Mouse (Mus musculus) left cerebral cortex, adult 18-20 months (tissue): ENCODE results near the gene Ust. TPM values are rescaled to one million over a fixed set of nuclear protein-coding genes. Genes with fewer than 3 reads are reported as not detected.

ENCODE experiments used
- DNase-seq, 2 experiments: peaks; one replicate each; pipeline ENCODE4 v3.0.0; 2021 to 2022; ENCODE audit warnings: low spot score in 2 of 2, mixed read lengths in 1 of 2
- total RNA-seq, 2 experiments: library from RNA; stranded (reverse); gene quantifications; 2 replicates each; pipeline ENCODE4 v1.2.3; 2021

The Ust gene
- total RNA-seq, 2 experiments from 2014 or later: 17.0 to 17.3 TPM

DNA sequence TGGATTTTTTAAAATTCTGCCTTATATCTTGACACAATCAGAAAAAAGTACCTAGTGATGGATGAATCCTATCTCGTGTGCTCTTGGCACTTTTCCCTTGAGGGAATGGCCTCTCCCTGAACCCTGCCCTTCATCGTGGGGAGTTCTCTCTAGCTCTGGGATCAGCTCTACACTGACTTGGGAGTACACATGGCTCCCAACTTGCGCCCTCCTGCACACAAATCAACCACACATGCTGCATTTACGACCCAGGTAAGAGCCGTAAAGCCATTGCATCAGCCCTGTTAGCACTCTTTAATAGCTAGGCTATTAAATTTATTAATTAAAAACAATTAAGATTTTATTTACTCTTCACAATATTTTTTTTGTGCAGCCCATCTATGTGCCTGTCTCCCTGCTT is 74.6 kb downstream of the Ust start:
- DNase-seq: no peak

DNA sequence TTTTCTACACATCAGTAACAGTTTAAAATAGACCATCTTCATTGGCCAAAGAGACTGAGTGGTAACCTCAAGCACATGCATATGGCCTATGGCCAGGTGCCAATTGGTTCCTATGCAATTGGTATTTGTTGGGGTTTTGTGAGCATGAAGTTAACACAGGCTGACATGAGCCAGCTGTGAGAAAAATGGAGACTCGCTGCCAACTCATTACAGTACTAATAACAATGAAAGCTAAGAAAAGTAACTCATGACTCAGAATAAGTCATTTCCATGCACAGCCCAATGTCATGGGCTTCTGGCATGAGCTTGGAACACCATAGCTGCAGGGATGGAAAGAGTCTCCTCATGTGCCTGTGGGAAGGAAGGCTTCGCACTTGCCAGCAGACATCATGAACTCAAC is 86.8 kb downstream of the Ust start:
- DNase-seq: no peak

DNA sequence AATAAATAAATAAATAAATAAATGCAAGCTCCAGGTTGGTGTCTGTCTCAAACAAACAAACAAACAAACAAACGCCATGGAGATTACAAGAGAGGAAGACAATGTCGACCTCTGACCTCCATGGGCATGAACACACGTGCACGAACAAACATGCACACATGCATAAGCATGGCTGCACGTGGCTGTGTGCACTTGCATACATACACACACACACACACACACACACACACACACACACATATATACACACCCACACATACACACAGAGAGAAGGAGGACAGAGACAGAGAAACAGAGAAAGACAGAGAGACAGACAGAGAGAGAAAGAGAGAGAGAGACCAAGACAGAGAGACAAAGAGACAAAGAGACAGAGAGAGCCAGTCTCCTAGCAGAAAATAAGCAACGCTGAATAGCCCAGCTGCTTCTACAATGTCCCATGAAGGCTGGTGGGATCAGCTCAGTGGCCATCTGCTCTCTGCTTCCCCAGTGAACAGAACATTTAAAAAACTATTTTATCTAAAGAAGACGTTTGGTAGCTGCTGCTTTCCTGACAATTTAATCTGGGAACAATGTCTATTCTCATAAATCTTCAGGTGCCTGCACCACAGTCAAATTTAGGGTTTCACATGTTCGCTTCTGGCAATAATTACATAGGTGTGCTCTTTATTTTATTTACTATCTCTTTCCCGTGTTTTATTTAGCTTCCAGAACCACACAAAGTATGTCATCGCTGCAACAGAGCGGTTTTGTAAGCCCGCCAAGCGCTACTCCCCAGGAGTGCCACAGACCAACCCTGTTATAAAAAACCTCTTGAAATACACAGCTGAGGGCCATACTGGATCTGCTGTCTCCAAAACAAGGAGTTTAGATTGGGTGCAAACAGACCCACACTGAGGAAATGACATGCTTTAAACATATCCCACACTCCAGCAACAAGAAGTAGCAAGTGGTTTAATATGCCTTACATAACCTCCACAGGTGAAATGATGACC is 89.5 kb downstream of the Ust start:
- peak in 1 of 2 experiments; percentile 13 for DNase-seq

DNA sequence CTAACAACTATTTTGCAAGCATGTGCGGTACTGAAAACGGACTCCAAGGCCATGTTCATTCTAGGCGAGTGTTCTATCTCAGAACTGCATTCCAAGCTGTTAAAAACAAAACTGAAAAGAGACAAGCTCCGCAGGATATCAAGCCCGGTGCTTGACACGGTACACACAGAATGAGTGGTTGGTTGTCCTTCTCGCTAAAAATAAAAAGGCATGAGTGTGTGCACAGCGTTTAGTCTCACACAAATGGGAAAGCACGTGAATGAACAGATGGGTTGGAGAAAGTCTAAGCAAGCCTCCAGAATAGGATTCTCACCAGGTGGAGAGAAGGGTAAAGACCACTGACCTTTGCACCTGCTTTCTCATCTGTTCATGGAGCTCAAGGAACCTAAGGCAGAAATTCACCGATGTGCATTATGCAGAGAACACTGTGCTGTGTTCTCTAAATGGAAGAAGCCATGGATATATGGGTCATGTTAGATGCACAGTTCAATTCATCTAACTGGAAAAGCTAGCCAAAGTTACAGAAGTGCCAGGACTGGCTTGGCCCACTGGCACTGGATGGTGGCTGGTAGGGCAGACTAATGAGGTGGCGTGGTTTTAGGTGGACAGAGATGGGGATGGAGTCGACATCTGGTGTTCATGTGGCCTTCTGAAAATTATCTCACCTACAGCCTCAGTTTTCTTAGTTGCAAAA is 90.8 kb downstream of the Ust start:
- DNase-seq: no peak

DNA sequence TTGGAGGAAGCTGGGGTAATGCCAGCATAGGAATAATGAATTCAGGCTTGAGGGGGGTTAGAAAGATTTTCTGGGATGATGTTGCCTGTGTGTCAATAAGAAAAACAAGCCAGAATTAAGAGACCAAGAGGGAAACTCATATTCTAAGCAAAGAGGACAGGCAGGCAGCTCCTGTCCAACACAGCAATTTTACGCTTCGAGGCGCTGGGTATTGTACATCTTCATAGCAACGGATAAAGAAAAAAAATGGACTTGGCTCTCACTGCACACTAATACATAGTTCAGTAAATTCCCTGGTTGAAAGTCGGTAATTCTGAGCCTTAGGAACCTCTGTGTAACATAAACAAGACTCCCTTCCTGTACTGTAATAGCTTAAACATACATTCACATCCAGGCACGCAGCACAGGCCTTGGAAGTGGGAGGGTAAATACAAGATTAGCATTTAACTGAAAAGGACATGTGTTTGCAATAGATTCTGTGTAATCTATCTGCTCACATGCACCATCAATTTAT is 99.1 kb downstream of the Ust start:
- no peak for DNase-seq

DNA sequence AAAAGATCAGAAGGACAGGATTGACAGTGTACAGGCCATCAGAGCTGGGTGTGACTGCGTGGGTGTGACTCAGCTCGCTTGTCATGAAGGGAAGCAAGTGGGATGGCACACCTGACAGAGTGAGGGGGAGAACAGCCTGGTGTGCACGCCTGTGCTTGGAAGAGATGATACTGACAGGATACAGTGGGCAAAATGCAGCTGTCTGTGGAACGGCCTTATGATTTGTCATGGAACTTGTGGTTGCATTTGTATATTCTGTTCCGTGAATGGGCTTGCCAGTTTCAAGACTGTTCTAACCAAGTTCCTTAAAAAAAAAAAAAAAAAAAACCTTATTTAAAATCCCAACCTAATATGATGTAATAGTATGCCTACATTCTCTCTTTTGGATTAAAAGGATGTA is 103.2 kb downstream of the Ust start:
- no peak for DNase-seq

DNA sequence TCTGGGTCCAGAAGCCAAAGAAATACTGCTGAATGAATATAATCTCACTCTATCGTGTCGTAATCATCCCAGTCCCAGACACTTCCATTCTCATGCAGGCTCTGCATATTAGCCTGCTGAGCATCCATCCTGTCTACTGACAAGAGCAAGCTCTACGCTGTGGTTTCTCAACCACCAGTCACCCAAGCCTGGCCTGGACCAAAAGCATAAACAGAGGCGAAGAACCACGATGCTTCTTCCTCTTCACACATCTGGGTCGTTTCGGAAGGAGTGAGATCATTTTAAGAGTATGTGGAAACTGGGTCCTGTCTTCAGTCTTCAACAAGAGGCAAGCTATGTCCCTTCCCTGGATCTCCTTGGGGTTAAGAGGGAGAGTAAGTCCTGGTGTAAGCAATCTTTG is 103.6 kb downstream of the Ust start:
- DNase-seq: no peak

DNA sequence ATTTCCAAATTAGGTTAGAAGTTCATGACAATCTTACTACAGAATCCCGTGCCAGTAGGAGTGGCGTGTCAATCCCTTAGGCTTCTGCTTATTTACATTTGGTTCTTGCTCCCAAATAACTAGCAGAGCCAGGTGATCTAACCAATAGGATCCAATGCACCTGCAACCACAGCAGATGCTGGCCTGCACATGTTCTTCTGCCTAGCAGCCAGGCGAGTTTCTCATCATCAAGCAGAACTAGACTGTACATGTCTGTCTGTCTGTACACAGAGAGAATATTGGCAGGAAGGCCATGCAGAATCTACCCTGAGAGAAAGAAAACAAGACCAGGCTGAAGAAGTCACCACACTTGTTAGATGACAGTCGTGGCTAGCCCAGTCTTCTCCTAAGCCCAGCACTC is 113.5 kb downstream of the Ust start:
- DNase-seq: no peak

DNA sequence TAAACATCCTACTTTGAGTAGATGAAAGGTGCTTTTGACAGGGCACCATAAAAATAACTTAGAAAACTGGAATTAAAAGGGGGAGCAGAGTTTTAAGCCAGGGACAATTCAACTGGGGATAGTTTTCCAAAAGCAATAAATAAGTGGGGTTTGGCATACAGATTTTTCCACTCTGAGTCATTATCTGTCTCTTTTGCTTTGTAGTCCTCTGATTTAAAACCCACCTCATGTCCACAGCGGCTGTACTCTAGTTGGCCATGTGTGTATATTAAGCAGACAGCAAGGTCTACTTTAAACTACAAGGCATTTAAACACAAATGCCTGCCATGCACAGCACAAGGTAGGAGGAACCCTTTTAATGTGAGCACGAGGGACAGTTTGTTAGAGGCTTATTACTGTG is 126.4 kb downstream of the Ust start:
- no peak for DNase-seq

DNA sequence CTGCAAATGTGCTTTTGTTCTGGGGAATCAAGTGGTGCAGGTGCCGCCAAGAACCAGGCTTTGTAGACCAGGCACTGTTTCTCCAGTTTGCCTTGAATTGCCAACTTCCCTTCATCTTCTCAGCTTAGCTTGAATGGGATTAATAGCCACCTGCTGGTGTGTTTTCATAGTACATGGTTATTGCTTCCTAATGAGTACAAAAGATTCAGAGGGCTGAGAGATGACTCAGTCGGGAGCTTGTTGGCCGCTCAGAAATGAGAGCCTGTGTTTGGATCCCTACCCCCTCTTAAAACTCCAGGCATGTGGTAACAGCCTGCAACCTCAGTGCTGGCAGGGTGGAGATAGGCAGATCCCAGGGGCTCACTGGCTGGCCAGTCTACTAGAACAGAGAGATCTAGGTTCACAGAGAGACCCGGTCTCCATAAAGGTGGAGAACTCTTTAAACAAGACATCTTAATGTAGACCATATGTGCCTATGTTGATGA is 127.3 kb downstream of the Ust start:
- DNase-seq: no peak

DNA sequence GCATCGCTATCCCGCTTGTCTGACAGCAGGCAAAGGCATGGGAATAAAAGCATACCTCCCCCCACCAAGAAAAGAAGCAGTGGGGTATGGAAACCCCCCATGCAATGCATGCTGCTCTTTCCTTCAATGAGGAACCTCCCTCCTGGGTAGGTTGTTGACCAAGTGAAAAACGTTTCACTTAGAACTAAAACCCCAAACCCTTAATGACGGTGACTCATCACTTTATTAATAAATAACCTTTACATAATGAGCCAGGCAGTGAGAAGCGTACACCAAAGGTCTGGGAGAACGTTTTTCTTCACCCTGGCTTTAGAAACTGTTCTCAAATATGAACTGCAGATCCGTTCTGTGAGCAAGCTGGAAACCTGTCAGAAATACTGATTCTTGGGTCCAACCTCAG is 130.4 kb downstream of the Ust start:
- no peak for DNase-seq

DNA sequence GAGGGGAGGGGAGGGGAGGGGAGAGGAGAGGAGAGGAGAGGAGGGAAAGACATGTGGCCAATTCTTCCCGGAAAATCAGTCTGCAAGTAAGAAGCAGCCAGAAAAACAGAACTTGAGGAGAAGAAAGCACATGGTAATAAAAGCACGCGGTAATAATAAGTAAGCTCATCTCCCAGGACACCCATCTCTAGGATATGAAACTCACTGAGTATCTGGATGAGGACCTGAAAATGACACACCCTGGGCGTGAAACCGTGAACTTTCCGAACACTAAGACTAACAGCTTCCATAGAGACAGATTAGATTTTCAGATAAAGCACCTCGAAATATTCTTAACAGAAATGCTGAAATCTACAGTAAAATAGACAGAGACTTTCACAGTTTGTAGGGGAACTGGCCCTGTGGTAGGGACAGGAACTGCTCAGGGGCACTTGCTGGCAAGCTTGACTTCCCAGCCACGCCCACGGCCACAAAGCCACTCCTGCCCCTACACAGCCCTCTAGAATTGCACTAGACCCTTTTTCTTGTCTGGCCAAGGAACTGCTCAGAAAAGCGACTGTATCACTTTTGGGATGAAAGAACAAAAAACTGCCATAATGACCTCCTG is 148.6 kb downstream of the Ust start:
- no peak for DNase-seq

DNA sequence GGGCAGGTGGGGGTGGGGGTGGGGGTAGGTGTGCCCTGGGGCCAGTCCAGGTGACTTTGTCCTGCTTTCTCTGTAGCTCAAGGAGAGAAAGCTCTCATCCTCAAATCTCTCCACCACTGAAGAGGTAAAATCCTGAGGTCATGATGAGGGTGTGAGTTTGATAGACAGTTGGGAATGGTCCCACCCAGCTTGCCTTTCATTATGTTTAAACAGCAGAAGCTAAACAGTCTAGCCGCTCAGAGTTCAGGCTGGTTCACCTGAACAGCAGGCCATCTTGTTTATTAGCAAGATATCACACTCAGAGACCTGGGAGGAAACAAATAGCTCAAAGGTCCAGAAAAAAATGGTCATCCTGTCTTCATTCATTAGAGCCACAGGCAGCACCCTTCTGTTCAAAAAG is 152.8 kb downstream of the Ust start:
- no peak for DNase-seq

DNA sequence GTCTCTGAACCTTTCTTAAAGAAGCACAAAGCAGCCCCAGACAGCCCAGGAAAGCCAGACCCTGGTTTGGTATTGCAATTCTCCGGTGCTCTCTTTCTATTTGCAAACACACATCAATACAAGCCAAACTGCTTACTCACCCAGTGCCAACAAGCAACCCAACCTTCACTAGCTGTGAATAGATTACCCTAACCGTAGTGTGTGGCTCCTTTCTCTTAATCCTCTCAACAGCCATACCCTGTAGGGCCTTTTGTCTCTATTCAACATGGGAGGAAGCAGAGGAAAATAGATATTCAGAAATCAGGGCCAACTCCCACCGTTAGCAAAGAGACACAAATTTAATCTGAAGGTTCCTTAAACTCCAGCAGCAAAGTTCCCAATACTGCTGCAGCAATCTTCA is 154.4 kb downstream of the Ust start:
- DNase-seq: no peak

DNA sequence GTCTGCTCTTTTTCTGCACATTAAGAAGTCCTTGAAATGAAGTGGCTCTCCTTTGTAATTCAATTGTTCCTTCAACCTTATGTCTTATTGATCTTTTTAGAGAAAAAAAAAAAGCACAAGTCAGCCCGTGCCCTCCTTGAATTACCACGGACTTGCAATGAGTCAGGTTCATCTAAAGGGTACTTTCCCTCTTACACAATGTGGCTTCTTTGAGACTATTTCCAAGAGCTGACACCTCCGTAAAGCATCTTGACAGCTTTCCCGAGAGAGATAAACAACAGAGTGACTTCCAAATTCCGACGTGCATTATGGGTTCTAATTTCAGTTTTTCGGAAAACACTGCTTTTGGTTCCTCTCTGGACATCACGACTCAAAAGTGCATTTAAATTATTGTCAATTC is 155.3 kb downstream of the Ust start:
- DNase-seq: no peak

DNA sequence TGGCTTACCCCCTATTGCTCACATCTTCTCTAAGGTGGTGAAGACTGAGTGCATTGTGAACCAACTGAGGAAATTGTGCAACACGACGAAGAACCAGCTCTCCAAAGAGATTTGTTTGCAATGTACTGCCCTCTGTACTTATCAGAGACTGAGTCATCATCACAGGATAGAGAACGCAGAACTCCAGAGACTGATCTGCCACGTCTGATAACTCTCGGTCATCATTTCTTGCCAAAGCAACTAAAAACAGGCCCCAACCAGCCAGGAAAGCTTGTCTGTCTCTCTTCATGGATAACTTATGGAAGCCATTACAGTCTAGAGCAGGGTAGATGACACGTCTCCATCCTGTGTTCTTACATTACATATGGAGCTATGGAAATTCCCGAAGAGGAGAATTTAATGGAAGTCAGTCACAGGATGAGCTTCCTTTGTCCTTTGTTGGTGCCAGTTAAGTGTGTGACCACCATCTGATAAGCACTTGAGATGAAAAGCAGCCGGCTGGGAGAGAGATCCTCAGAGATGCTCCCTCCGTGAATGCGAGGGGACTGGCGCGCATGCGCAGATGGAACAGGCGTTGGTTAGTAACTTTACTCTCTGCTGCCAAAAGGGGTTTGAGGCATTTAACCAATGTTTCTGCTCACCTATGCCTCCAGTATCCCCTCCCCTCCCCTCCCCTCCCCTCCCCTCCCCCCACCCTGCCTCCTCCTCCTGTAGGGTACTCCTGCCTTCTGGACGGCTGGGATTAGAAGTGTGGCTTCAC is 160.2 kb downstream of the Ust start:
- DNase-seq: peak; percentile 3 to 12

DNA sequence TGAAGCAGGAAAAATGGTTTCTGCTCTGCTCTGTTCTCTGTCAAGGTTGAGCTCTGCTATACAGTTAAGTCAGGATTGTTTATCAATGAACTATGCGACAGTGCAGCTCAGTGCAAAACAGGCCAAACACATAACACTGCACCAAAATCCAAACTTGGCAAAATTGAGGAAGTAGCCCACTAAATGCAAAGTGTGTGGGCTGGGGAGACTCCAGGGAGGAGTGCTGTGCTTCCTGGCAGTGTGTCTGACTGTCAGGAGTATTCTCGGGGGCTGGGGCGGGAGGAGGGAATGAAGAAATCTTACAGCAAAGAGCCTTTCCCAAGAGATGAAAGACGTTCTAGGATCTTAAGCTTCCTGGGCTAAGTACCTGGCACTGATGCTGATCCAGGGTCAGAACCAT is 165.1 kb downstream of the Ust start:
- DNase-seq: no peak

DNA sequence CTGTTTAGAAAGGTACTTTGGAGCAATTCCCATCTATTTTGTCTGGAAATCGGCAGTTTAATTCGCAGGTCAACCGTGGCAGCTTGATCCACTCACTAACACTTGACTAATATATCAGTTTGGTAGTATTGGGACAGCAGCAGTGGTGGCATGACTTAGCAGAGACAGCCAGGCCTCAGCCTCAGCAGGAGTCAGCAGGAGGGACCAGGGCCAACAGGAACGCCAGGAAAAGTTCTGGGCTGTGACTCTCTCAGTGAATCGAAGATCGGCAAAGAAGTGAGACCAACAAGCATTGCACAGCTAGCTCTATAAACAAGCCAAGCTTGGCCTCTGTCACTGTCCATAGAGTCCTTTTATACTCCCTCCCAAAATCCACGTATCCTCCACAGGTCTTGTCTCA is 168.0 kb downstream of the Ust start:
- no peak for DNase-seq

DNA sequence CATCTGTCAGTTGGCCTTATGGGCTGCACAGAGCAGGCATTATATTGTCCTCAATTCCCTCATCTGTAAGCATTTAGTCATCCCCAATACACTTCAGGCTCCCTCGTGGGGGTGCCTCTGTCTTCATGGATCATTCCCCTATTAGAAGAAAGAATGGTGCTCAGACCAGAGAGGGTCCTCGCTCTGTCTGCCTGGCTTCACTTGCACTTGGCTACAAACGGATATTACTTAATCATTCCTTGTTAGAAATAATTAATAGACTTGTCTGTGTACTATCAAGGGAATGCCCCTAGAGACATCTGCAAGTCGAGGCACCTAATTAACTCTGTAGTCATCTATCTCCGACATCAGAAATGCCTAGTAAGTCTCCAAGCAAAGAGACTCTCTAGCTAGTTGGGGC is 171.1 kb downstream of the Ust start:
- DNase-seq: no peak

DNA sequence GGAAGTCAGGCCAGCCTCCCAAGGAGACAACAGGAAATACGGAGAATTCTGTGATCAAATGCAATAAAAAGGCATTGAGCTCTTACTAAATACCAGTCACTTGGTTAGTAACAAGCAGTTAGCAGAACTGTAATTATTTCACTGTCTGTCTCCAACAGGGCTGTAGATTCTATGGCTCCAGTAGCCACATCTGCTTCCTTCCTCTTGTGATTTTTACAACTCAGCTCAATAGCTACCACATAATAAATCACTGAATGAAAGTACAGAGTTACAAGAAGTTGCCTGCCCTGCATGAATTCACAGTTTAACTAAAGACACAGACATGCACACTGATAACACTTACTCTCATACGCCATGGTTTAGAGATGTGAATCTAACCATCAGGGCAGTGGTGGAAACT is 176.1 kb downstream of the Ust start:
- DNase-seq: no peak
